ENCODE assay signal across 8 mouse cellular contexts in genomic region chr10:93165416-93166381, GRCm38 (mm10). TPM values are rescaled to one million over a fixed set of nuclear protein-coding genes. Genes with fewer than 3 reads are reported as not detected.
DNase-seq lines count a peak whose midpoint lies in the region; ATAC-seq and TF ChIP-seq lines count a peak whose summit lies in the region.

No protein-coding gene starts in this region.

- H3K27me3 ChIP-seq in lung, postnatal 0 days (replicated peaks; ENCODE audit: insufficient read depth, low read length), result no peaks in the 10 kb centered on the region
- H3K27me3 ChIP-seq in embryonic facial prominence, embryonic 10.5 days (replicated peaks; ENCODE audit: low read depth, poor library complexity, severe bottlenecking), result no peaks in the 10 kb centered on the region
- no peaks in the 10 kb centered on the region for H3K27me3 ChIP-seq in hindbrain, embryonic 15.5 days
- no peaks in the 10 kb centered on the region for H3K27me3 ChIP-seq in midbrain, embryonic 15.5 days (replicated peaks)

- DNase-seq in lung, postnatal 0 days (ENCODE audit: low spot score), result peak; percentile 56
- no peak for DNase-seq in lung, postnatal 10 days
- DNase-seq in embryonic facial prominence, embryonic 10.5 days (ENCODE audit: low spot score), result no peak
- no peak for DNase-seq in adrenal gland, postnatal 25 days
- no peak for DNase-seq in adrenal gland, postnatal 4 days (ENCODE audit: low spot score in 2 of 2)
- no peak for DNase-seq in lung, postnatal 14 days

- peak overlapping the region; percentile 74 for H3K27ac ChIP-seq in lung, postnatal 0 days (ENCODE audit: low read length)
- H3K27ac ChIP-seq in embryonic facial prominence, embryonic 10.5 days (replicated peaks), result peak overlapping the region; percentile 66
- peak overlapping the region; percentile 58; the same call in 1 of the 2 replicates for H3K27ac ChIP-seq in hindbrain, embryonic 15.5 days (replicated peaks)
- peak overlapping the region; percentile 36; the same call in 1 of the 2 replicates for H3K27ac ChIP-seq in midbrain, embryonic 15.5 days

- no peak overlapping the region; the same call in 1 of the 2 replicates for H3K4me3 ChIP-seq in lung, postnatal 0 days (ENCODE audit: low read depth, low read length)
- H3K4me3 ChIP-seq in embryonic facial prominence, embryonic 10.5 days, result peak overlapping the region; percentile 37
- H3K4me3 ChIP-seq in hindbrain, embryonic 15.5 days, result peak overlapping the region; percentile 7; the same call in 1 of the 2 replicates
- peak overlapping the region; percentile 15; the same call in 1 of the 2 replicates for H3K4me3 ChIP-seq in midbrain, embryonic 15.5 days

- peak overlapping the region; percentile 33 for H3K4me2 ChIP-seq in lung, postnatal 0 days (replicated peaks; ENCODE audit: low read depth, low read length)
- H3K4me2 ChIP-seq in hindbrain, embryonic 15.5 days, result peak overlapping the region; percentile 42
- H3K4me2 ChIP-seq in midbrain, embryonic 15.5 days, result peak overlapping the region; percentile 39

- H3K9ac ChIP-seq in lung, postnatal 0 days (replicated peaks; ENCODE audit: low read depth), result no peak overlapping the region; the same call in 1 of the 2 replicates
- H3K9ac ChIP-seq in hindbrain, embryonic 15.5 days, result no peak overlapping the region
- H3K9ac ChIP-seq in midbrain, embryonic 15.5 days, result no peak overlapping the region; the same call in 1 of the 2 replicates

- H3K36me3 ChIP-seq in lung, postnatal 0 days (ENCODE audit: insufficient read depth, low read length), result no peaks in the 10 kb centered on the region
- H3K36me3 ChIP-seq in embryonic facial prominence, embryonic 10.5 days (replicated peaks), result 0 out of 2 replicates have a peak, but pooled peaks cover 4% of the 10 kb centered on the region
- H3K36me3 ChIP-seq in hindbrain, embryonic 15.5 days, result no peaks in the 10 kb centered on the region
- H3K36me3 ChIP-seq in midbrain, embryonic 15.5 days (replicated peaks), result no peaks in the 10 kb centered on the region

- no peak for ATAC-seq in lung, postnatal 0 days
- no peak for ATAC-seq in hindbrain, embryonic 15.5 days (ENCODE audit: low FRiP score, low read depth)
- no peak for ATAC-seq in midbrain, embryonic 15.5 days (replicated peaks)

- TF ChIP-seq CTCF in lung, postnatal 0 days (IDR thresholded peaks at IDR 0.05), result no peak

- TF ChIP-seq EP300 in lung, postnatal 0 days (IDR thresholded peaks at IDR 0.05), result no peak

- peaks cover 10% of the 10 kb centered on the region; the same call in 1 of the 2 replicates for H3K4me1 ChIP-seq in lung, postnatal 0 days (ENCODE audit: insufficient read depth, low read depth, low read length)
- peaks cover 55% of the 10 kb centered on the region for H3K4me1 ChIP-seq in embryonic facial prominence, embryonic 10.5 days
- H3K4me1 ChIP-seq in hindbrain, embryonic 15.5 days (replicated peaks), result peaks cover 41% of the 10 kb centered on the region
- H3K4me1 ChIP-seq in midbrain, embryonic 15.5 days, result peaks cover 40% of the 10 kb centered on the region

- WGBS in lung, postnatal 0 days, result 22% methylated on average over 14 of the region's 14 CpGs
- WGBS in embryonic facial prominence, embryonic 10.5 days, result 6% methylated on average over 14 of the region's 14 CpGs
- WGBS in hindbrain, embryonic 15.5 days, result 10% methylated on average over 14 of the region's 14 CpGs
- 7% methylated on average over 14 of the region's 14 CpGs for WGBS in midbrain, embryonic 15.5 days

- H3K9me3 ChIP-seq in lung, postnatal 0 days (ENCODE audit: low read length), result no peaks in the 10 kb centered on the region
- H3K9me3 ChIP-seq in embryonic facial prominence, embryonic 10.5 days, result no peaks in the 10 kb centered on the region
- no peaks in the 10 kb centered on the region for H3K9me3 ChIP-seq in hindbrain, embryonic 15.5 days
- H3K9me3 ChIP-seq in midbrain, embryonic 15.5 days, result no peaks in the 10 kb centered on the region

RNA-seq across cellular contexts. Expression of gene Cdk17, which starts 5.0 kb away (rescaled TPM):
- 12.6 and 15.1 TPM in 2 replicates for polyA plus RNA-seq in lung, postnatal 0 days (2015; fragmentation: Nextera tagmentation; extraction: Ambion mirVana)
- polyA plus RNA-seq in embryonic facial prominence, embryonic 10.5 days (2016; fragmentation: Nextera tagmentation; extraction: Ambion mirVana), result 18.1 and 19.0 TPM in 2 replicates
- polyA plus RNA-seq in hindbrain, embryonic 15.5 days (2015; fragmentation: Nextera tagmentation; extraction: Ambion mirVana), result 41.2 and 45.7 TPM in 2 replicates
- 42.2 and 45.7 TPM in 2 replicates for polyA plus RNA-seq in midbrain, embryonic 15.5 days (2015; fragmentation: Nextera tagmentation; extraction: Ambion mirVana)
- 21.7 and 27.6 TPM in 2 replicates for total RNA-seq in adrenal gland, postnatal 25 days (2021)
- 10 to 100 TPM; 30.5 to 33.1 TPM for total RNA-seq in adrenal gland, postnatal 4 days (2021)
